Mouse (Mus musculus): ENCODE results near the gene Lct. TPM values are rescaled to one million over a fixed set of nuclear protein-coding genes. Genes with fewer than 3 reads are reported as not detected.
"Not testable (repeated sequence)": the region's sequence is repeated elsewhere in the genome, so short reads cannot be mapped to it uniquely, and the experiment has no call there.

Lct gene
- polyA plus RNA-seq, 1 experiment = not detected

- Histone ChIP-seq H3K4me1 (ENCODE audit: control insufficient read depth, insufficient read depth, low read length) (no peaks in the 10 kb centered on the region), H3K4me3 (ENCODE audit: insufficient read depth, low read depth, low read length) (no peak overlapping the region), H3K27ac (ENCODE audit: insufficient read depth, low read depth, low read length) (no peak overlapping the region)
- WGBS = 99% methylated on average over 3 of the region's 3 CpGs
- no peak for TF ChIP-seq POLR2A (IDR thresholded peaks at IDR 0.05; ENCODE audit: insufficient read depth, low read depth, low read length)
- no peak for TF ChIP-seq CTCF (IDR thresholded peaks at IDR 0.05; ENCODE audit: insufficient read depth, low read depth, low read length)
Measured at GRCm38 (mm10) chr1:128282924-128283323, 45.2 kb downstream of the Lct start.

GRCm38 (mm10) chr1:128281753-128282152 lies 46.4 kb downstream of the Lct start:
- no peaks in the 10 kb centered on the region for H3K4me1 ChIP-seq (ENCODE audit: control insufficient read depth, insufficient read depth, low read length)

GRCm38 (mm10) chr1:128278563-128278962 lies 49.6 kb downstream of the Lct start:
- Histone ChIP-seq H3K27ac (ENCODE audit: insufficient read depth, low read depth, low read length) (no peak overlapping the region), H3K4me3 (ENCODE audit: insufficient read depth, low read depth, low read length) (no peak overlapping the region), H3K4me1 (ENCODE audit: control insufficient read depth, insufficient read depth, low read length) (no peaks in the 10 kb centered on the region)
- 96% methylated on average over 3 of the region's 3 CpGs for WGBS
- TF ChIP-seq POLR2A (IDR thresholded peaks at IDR 0.05; ENCODE audit: insufficient read depth, low read depth, low read length) = no peak
- TF ChIP-seq CTCF (IDR thresholded peaks at IDR 0.05; ENCODE audit: insufficient read depth, low read depth, low read length) = no peak

More at GRCm38 (mm10) chr1:128281753-128282152, 46.4 kb downstream of the Lct start:
- no peak for TF ChIP-seq CTCF (IDR thresholded peaks at IDR 0.05; ENCODE audit: insufficient read depth, low read depth, low read length)
- no peak for TF ChIP-seq POLR2A (IDR thresholded peaks at IDR 0.05; ENCODE audit: insufficient read depth, low read depth, low read length)
- H3K27ac ChIP-seq (ENCODE audit: insufficient read depth, low read depth, low read length) = no peak overlapping the region
- 97% methylated on average over 3 of the region's 3 CpGs for WGBS
- H3K4me3 ChIP-seq (ENCODE audit: insufficient read depth, low read depth, low read length) = no peak overlapping the region

GRCm38 (mm10) chr1:128275908-128276307 lies 52.2 kb downstream of the Lct start:
- TF ChIP-seq CTCF (IDR thresholded peaks at IDR 0.05; ENCODE audit: insufficient read depth, low read depth, low read length) = no peak
- no peak for TF ChIP-seq POLR2A (IDR thresholded peaks at IDR 0.05; ENCODE audit: insufficient read depth, low read depth, low read length)
- WGBS = 100% methylated on average over 1 of the region's 1 CpGs
- no peaks in the 10 kb centered on the region for H3K4me1 ChIP-seq (ENCODE audit: control insufficient read depth, insufficient read depth, low read length)

GRCm38 (mm10) chr1:128270731-128271130 lies 57.4 kb downstream of the Lct start:
- H3K4me1 ChIP-seq (ENCODE audit: control insufficient read depth, insufficient read depth, low read length) = no peaks in the 10 kb centered on the region
- WGBS = 85% methylated on average over 3 of the region's 3 CpGs
- H3K4me3 ChIP-seq (ENCODE audit: insufficient read depth, low read depth, low read length) = no peak overlapping the region
- TF ChIP-seq CTCF (IDR thresholded peaks at IDR 0.05; ENCODE audit: insufficient read depth, low read depth, low read length) (no peak), POLR2A (IDR thresholded peaks at IDR 0.05; ENCODE audit: insufficient read depth, low read depth, low read length) (no peak)
- no peak overlapping the region for H3K27ac ChIP-seq (ENCODE audit: insufficient read depth, low read depth, low read length)

More at GRCm38 (mm10) chr1:128275908-128276307, 52.2 kb downstream of the Lct start:
- no peak overlapping the region for H3K4me3 ChIP-seq (ENCODE audit: insufficient read depth, low read depth, low read length)
- no peak overlapping the region for H3K27ac ChIP-seq (ENCODE audit: insufficient read depth, low read depth, low read length)

GRCm38 (mm10) chr1:128267061-128267460 lies 61.1 kb downstream of the Lct start:
- WGBS = 87% methylated on average over 7 of the region's 7 CpGs
- not testable (repeated sequence) for H3K27ac ChIP-seq (ENCODE audit: insufficient read depth, low read depth, low read length); H3K4me1 ChIP-seq (ENCODE audit: control insufficient read depth, insufficient read depth, low read length); H3K4me3 ChIP-seq (ENCODE audit: insufficient read depth, low read depth, low read length)

GRCm38 (mm10) chr1:128244727-128245355 lies 83.3 kb downstream of the Lct start:
- H3K4me1 ChIP-seq (ENCODE audit: control insufficient read depth, insufficient read depth, low read length) = peaks cover 11% of the 10 kb centered on the region
- no peak for TF ChIP-seq POLR2A (IDR thresholded peaks at IDR 0.05; ENCODE audit: insufficient read depth, low read depth, low read length)
- TF ChIP-seq CTCF (IDR thresholded peaks at IDR 0.05; ENCODE audit: insufficient read depth, low read depth, low read length) = no peak
- H3K4me3 ChIP-seq (ENCODE audit: insufficient read depth, low read depth, low read length) = peak overlapping the region; percentile 91
- H3K27ac ChIP-seq (ENCODE audit: insufficient read depth, low read depth, low read length) = no peak overlapping the region
- under 1% methylated on average over 19 of the region's 19 CpGs for WGBS

GRCm38 (mm10) chr1:128243996-128244726 lies 84.0 kb downstream of the Lct start:
- H3K27ac ChIP-seq (ENCODE audit: insufficient read depth, low read depth, low read length) = peak overlapping the region; percentile 54
- peaks cover 11% of the 10 kb centered on the region for H3K4me1 ChIP-seq (ENCODE audit: control insufficient read depth, insufficient read depth, low read length)
- under 1% methylated on average over 71 of the region's 71 CpGs for WGBS
- peak overlapping the region; percentile 91 for H3K4me3 ChIP-seq (ENCODE audit: insufficient read depth, low read depth, low read length)
- TF ChIP-seq CTCF (IDR thresholded peaks at IDR 0.05; ENCODE audit: insufficient read depth, low read depth, low read length) = no peak
- peak; percentile 51 for TF ChIP-seq POLR2A (IDR thresholded peaks at IDR 0.05; ENCODE audit: insufficient read depth, low read depth, low read length)

GRCm38 (mm10) chr1:128243627-128243995 lies 84.5 kb downstream of the Lct start, which contains the start of gene Ubxn4:
Ubxn4 (plus strand) TSS chr1:128243964.
- Histone ChIP-seq H3K27ac (ENCODE audit: insufficient read depth, low read depth, low read length) (peak within 1 kb of the TSS; percentile 54), H3K4me3 (ENCODE audit: insufficient read depth, low read depth, low read length) (peak within 1 kb of the TSS; percentile 91), H3K4me1 (ENCODE audit: control insufficient read depth, insufficient read depth, low read length) (peaks cover 11% of the 10 kb centered on the region)
- 5% methylated on average over 10 of the region's 10 CpGs for WGBS
- TF ChIP-seq POLR2A (IDR thresholded peaks at IDR 0.05; ENCODE audit: insufficient read depth, low read depth, low read length) = no peak
- no peak for TF ChIP-seq CTCF (IDR thresholded peaks at IDR 0.05; ENCODE audit: insufficient read depth, low read depth, low read length)

All from olfactory bulb, adult 2 months (tissue).